Comparison of ENCODE assay signal across 10 mouse cellular contexts in the genomic region with DNA sequence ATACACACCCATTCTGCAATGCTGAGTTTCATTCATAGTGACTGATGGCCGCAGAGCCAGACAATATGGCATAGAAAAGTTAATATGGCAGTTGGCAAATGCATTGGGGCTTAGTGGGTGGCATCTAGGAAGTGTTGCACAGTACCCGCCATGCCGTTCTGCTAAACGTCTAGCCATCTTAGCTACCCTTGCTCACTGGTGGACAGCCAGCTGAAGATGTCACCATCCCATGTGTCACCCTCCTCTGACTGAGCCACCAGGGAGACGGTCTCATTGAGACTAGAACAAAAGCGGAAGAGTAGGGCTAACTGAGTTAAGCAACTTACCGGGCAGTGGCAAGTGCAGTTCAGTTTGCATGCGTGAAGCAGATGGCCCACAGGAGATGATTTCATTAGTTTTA.
"Had no signal": no experiment of that assay in that cellular context is flagged by ENCODE, and none has a peak within 500 bp of the region (broad histone marks: within the 10 kb centered on the region; RNA-seq: fewer than 3 reads in every experiment).

No protein-coding gene starts in this region.

- DNase-seq: kidney, postnatal 25 days; layer of hippocampus, adult 9-11 months; liver, postnatal 0 days; lung, embryonic 14.5 days; thymus, adult 2 months; thymus, postnatal 14 days; thymus, postnatal 4 days had no signal

- ATAC-seq: liver, postnatal 0 days; lung, postnatal 0 days; midbrain, embryonic 13.5 days; midbrain, embryonic 16.5 days had no signal
